Mouse (Mus musculus): ENCODE measurements at regions not wholly inside any gene's neighbourhood (a gene's known extent, or its start where the extent isn't known, plus 50 kb on each side); places are given as distances from the start of the nearest gene placed in this dataset.

DNA sequence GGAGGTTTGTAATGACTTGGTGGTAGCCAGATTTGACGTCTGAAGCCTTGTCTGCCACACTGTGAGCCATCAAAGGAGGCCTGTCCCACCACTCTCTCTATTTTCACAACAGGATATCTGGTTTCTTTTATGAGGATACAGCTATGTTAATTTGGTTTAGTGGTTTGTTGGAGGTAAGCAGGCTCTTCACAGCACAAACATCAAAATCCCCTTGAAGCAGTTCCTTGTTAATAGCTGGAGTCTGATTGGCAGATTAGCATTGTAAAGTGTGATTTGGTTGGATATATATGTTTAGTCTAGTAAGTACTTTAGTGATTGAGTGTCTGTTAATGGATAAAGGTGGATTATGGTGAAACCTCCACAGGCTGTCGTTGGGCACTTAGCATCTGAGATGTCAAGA is 225.6 kb upstream of the Hand2 start:
- no peak for TF ChIP-seq CTCF (IDR thresholded peaks at IDR 0.05; ENCODE audit: control insufficient read depth, insufficient read depth, insufficient replicate concordance, low read depth, low read length)
- no peak for TF ChIP-seq POLR2A (IDR thresholded peaks at IDR 0.05; ENCODE audit: control insufficient read depth, low read depth, low read length)
